Mouse (Mus musculus): ENCODE data around the gene Opa1.
A peak's percentile ranks its signal among the peaks of the same experiment; 100 is the strongest.

The Opa1 gene

DNA sequence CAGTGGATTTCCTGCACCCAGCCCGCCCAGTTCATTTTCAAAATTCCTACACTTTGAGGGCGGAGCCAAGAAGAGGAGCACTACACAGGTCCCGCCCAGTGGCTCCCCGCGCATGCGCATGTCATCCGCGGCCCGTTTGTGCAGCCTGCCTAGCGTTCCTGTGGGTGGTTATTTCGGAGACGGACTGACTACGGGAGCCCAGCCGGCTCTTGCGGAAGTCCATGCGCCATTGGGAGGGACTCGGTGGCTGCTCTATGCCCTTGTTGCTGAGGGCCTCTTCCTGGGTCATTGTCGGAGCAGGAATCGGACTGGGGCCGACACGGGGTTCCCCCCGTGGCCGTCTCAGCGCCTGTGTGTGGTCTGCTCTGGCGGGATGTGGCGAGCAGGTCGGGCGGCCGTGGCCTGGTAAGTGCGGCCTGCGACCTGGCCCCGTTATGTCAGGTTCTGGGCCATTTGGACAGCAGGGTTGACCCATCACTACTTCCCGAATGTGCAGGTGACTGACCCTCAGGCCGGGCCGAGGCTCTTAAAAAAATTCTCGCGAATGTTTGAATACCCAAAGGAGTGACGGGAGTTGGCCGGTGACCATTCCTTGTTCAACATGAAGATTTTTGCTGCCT lies at the start of gene Opa1:
Gene Opa1 (plus strand): TSS at position 168 of the 620 bp plus-strand sequence.
- DNase-seq: peak; percentile 99

DNA sequence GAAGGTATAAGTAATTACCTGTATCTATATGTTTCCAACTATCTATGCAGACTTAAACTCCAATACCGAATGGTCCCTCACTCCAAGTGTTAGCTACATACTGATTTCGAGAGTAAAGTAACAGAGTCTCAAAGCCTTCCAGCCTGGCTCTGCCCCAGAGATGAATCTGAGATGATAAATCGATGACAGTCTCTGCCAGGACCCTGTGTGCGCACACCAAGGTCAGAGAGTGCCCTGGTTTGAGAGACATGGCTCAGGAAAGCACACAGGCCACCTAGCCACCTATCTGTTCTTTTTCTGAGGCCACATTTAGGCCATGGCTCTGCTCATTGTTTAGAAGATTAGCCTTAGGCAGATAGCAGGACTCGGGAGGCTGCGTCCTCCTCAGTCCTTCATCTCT lies 45.5 kb upstream of the Opa1 start:
- no peak for DNase-seq

DNA sequence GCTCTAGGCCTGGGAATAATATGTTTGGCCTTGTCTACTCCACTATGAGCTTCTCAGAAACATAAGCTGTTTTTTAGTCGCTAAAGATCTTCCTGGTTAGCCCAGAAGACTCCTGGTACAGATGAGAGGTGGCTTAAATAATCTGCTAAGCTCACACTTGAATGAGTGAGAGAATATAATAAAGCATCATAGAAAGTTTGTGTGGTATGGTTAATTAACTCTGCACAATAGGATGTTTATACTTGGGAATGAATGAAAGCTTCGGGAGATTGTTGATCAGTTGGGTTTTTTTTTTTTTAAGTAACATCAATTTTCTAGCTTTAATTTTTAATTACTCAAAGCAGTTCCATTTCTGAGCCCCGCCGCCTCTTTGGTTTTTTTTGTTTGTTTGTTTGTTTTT lies 43.3 kb upstream of the Opa1 start:
- no peak for DNase-seq

DNA sequence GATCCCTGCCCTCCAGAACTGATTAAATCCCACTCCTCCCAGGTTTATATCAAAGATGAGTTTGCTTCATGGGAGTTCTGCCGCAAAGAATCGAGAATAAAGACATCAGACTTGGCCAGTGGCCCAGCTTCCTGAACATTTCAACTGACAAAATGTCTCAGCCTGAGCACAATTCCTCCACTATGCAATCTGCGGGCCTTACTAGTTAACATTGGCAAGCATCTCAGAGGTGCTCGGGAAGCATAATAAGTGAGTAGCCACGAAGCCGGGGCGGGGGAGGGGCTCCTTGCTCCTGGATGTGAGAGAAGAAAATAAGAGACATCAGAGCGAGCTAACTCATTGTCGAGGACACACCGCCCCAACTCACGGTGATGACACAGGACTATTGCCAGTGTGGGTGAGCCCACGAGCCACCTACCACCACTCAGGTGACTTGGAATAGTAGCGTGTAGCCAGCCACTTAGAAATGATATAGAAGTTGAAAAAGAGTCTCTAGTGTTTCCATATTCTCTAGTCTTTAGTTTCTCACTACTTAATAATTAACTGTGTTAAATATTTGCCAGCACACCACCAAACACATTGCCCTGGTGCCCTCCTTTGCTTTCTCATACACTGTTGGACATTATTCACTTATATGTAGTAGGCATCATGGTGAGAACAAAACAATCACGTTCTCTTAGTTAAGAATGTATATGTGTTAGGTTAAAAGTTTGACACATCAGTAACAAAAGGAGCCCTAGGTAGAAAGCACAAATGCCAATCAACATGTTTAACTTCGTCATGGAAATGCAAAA lies 42.5 kb upstream of the Opa1 start:
- DNase-seq: peak; percentile 8

DNA sequence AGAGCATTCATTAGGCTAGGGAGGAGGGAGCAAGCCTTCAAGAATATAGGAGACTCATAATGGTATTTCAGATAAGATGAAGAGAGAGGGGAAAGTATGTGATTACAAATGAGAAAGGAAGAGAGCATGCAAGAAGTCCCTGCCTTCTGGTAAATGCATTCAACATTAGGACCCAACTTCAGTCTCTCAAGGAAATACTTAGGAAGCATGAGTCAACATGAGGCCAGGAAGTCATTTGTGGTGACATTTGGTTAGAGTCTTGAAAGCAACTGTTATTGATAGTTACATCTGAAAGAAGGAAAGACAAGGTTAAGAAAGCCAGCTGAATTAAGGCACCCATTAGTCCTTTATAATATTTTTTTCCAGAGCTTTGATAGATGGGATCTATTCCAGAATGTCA lies 39.2 kb upstream of the Opa1 start:
- no peak for DNase-seq

DNA sequence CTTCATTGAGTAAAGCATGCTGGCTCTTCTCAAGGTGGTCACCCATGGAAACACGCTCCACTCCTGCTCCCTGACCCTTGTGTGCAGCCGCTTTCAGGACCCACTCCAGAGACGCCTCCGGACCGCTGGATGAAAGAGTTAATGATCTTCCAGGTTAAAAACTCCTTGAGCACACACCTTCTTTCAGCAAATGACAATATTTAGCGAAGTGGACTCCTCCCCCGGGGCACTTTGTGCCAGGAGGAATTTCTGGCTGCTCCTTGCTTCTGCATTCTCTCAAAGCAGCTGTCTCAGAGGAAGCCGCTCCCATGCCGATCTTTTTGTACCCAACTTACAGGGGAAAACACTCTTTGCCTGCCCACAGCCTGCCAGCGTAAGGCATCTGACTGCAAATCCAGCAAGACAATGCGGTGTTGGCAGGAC lies 37.9 kb upstream of the Opa1 start:
- no peak for DNase-seq

DNA sequence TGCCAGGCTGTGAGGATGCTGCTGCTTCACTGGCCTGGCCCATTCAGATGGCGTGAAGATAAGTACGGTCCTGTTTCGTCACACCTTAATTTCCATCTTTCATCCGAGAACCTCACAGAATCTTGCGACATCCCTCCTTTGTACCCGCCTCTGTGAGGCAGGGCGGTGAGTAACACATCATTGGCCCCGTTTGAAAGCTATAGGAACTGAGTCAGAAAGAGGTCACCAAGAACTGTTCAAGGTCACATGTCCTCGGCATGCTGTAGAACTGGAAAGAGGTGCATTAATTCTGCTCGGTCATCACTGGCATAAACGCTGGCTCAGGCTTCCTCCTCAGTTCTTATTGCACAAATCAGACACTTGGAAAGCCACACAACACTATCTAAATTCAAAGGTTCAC lies 34.3 kb upstream of the Opa1 start, which contains the start of gene Atp13a4:
Gene Atp13a4 (minus strand): TSS at position 36 of the 400 bp plus-strand sequence.
- no peak for DNase-seq

DNA sequence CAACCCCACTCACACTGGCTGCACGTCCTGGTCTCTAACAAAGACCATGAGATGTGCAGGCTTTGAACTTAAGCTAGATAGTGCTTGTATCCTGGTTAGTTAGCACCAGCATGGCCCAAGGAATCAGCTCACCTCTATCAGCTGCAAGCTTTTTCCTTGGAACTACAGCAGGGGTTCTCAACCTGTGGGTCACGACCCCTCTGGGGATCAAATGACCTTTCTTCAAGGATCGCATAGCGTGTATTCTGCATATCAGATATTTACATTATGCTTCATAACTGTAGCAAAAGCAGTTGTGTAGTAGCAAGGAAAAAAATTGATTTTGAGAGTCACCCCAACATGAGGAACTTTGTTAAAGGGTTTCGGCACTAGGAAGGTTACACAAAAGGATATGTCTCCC lies 19.5 kb upstream of the Opa1 start:
- DNase-seq: no peak

DNA sequence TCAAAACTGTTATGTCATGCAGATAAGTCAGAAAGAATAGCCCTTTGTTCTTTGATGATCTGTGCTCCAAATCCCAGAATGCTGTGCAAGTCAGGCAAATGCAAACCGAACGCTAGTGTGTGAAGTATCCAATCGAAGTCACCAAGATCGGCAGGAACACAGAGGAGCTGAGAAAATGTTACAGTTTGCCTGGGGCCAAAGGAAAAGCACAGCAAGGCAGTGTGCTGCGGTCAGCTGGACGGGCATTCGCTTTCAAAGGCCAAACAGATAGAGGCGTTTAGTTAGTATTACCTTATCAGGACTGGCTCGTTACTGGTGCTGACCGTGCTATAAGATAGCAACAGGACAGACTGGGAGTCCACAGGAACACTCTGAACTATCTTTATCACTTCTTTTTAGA lies 18.7 kb upstream of the Opa1 start:
- no peak for DNase-seq

DNA sequence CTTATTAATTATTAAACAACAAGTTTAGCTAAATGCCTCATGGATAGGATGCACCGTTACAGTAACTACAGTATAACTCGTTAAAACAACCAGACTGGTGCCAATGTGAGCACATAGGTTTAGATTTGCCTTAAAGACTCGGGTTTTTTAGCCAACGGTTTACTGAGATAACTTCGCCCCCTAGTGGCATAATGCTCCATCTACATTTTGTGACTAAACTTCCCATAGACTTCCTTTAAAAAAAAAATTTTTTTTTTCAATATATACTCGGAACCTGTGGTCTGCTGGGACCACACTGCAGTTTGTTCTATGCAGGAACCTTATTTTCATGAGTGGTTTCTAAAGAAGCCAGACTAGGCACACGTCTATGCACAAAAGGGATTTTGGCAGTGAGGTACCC lies 18.3 kb upstream of the Opa1 start:
- DNase-seq: peak; percentile 68

DNA sequence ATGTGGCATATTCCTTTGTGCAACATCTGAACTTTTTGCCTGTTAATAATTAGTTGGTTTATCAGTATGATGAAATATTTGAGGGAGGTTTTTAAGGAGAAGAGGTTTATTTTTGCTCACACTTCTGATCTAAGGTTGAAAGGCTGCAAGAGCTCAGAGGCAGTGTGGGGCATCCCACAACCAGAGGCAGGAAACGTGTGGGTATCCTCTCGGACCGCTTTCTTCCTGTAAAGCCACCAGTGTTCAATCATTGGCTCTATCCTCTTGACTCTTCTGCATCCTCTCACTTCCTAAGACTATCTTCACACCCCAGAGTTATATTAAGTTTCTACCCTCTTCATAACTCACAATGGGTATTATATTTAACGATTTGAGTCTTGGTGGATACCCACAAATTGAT lies 5.1 kb upstream of the Opa1 start:
- no peak for DNase-seq

DNA sequence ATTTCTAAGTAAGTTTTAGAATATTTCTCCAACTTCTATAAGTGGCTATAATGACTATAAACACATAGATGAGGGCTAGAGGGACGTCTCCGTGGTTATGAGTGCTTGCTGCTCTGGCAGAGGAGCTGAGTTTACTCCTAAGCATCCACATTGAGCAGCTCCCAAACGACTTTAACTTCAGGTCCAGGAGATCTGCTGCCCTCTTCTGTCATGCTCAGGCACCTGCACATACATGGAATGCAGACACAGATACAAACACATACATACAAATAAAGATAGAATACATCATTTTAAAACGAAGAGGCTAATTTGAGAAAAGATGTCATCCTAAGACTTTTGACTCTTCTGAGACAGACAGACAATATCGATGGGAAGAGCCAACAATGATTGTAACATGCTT lies 3.5 kb upstream of the Opa1 start:
- DNase-seq: no peak

DNA sequence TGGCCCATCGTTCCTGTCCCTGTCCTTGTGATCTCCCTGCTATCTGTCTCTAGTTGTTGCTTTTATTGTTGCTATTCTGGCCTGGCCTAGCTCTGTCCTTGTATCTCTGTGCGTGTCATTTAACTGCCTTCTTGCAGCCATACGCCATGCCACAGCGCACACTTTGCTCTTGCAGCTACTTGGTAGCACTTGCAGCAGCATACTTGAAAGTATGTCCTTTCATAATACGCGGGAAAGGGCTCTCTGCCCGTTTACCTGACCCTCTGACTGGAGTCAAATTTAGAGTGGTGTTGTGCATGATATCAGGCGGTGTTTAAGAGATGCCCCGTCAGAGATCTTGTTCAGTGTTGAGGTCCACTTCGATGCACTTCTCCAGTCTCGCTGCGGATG lies 648 bp downstream of the Opa1 start:
- DNase-seq: no peak

DNA sequence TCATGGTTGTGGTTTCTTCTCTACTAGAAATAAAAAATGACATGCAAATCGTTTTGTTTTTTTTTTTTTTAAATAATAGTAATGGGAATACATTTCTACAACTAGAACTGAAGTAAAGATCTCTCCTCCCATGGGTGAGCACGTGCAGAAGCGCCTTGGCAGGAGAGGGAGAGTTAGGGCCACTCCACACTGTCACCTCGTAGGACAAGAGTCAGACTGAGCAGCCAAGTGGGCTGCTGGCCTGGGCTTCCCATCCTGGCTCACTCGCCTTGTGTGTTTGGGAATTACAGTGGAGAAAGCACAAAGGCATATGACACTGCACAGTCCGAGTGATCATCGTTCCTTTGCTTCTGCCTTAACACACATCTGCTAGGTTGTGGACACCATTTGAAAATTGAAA lies 13.0 kb downstream of the Opa1 start:
- no peak for DNase-seq

DNA sequence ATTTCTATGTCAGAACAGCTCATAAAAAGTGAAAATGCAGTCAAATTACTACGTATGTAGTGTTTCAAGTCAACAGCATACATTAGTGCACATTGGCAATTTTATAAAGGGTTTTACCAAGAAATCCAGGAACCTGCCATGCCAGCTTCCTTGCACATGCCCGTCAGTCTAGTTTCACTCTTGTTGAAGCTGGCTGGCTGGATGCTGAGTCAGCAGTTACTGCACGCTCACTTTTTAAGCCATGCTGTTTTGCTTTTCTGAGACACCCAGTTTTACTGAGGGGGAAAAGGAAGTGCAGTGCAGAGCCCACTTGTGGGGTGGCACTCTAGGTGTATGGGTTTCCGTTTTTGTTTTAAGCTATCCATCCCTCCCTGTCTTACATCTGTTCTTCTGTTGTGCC lies 18.0 kb downstream of the Opa1 start:
- no peak for DNase-seq

DNA sequence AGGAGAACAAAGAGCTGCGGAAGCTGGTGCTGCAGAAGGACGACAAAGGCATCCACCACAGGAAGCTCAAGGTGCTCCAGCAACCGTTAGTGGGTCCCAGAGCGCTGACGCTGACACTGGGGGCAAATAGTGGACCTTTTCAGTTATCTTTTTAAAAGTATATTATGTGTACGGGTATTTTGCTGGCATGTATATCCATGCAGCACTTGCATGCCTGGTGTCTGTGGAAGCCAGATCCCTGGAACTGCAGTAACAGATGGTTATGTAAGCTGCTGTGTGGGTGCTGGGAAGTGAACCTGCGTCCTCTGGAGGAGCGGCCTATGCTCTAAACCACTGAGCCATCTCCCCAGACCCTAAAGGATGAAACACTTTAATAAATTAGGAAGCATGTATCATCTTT lies 26.4 kb downstream of the Opa1 start:
- no peak for DNase-seq

DNA sequence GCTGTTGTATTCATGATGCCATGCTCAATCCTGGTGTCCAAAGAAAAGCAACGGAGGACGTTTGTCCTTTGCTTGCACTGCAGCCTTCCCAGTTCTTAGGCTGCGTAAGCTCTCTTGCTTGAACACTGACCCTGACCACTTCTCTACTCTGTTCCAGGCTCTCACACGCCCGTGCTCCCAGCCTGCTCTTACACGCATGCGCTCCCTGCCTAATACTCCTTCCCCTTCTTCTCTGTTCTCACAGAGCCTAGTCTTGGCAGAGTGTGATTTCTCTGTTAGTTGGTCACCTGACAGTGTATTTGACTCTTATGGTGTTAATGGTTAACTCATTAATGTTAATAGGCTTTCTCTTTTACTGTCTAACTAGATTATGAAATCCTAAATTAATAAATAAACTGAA lies 28.0 kb downstream of the Opa1 start:
- DNase-seq: no peak

DNA sequence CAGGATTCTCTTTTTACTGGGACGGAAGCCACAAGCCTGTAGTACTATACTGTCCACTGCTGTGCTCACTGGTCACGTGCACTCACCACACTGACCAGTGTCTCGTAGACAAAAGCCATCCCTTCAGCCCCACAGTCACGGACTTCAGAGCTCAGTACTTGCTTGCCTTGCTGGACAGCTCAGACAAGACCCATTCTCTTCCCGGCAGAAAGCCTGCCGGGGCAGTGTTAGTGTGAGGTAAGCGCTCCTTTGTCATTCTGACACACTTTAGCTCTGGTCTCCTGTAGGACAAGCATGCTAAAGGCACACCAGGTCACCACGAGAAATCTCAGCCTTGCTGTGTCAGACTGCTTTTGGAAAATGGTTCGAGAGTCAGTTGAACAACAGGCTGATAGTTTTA lies 35.6 kb downstream of the Opa1 start:
- DNase-seq: no peak

DNA sequence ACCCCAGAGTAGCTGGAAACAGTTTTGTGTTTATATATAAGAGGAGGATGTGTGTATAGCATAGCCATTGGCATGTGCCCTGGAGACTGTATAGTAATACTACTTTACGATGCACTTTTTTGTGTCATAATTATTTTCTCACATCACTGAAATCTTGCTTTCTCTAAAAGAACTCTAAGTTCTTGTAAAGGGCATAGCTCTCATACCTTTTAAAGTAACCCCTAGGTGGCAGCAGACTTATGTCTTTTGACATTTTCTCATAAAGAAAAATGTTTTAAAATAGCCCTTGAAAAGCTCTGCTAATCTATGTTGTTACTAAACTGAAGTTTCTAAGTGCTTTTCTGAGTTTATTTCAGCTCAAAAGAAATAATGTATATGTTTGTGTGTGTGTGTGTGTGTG lies 49.9 kb downstream of the Opa1 start:
- DNase-seq: peak; percentile 42

DNA sequence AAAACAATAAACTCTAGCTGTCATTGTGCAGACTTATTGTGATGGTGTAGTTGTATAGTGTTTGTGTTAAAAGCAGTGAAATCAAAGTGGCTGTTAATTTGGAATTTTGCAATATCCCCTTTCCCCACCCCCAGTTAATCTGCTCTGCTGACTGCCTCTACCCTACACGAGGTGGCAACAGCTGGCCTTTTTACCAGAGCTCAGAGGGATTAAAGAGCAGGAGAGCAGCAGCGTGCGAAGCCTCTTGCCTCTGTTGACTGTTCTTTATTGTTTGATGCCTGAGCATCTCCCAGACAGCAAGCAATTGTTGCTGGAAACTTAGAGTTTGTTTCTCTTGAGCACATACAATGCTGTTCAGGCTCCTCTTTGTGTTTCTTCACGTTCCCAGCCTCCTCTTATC lies 56.6 kb downstream of the Opa1 start:
- no peak for DNase-seq

DNA sequence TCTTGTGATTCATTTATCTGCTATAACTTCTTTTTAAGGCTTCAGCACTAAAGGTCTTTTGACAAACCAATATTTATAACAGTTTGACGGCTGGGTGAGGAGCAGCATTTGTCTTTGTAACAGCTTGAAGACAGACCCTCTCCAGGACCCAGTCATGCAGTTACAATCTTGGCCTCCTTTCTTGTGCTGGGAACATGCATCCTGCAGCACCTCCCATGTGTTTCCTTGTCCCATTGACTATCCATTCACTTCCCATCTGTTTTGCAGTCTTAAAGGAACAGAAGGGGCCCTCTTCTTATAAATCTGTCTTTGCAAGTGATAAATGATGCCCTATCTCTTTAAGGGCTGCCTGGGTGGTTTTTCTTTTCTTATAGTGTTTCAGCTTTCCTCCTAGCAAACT lies 63.2 kb downstream of the Opa1 start:
- no peak for DNase-seq

DNA sequence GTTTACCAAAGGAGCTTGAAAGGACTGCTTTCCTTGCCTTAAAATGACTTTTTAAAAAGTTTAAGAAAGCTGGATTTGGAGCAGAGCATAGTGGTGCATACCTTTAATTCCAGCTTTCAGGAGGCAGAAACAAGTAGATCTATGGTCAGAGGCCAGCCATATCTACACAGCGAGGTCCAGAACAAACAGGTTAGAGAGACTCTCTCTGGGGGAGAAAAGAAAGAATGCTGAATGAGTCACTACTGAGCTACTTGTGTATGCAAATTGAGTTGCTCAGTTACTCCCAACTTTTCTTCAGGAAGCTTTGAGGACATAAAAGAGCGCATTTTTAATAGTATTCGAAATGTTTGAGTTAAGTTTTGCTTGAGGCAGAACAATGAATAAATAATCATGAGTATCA lies 65.7 kb downstream of the Opa1 start:
- no peak for DNase-seq

DNA sequence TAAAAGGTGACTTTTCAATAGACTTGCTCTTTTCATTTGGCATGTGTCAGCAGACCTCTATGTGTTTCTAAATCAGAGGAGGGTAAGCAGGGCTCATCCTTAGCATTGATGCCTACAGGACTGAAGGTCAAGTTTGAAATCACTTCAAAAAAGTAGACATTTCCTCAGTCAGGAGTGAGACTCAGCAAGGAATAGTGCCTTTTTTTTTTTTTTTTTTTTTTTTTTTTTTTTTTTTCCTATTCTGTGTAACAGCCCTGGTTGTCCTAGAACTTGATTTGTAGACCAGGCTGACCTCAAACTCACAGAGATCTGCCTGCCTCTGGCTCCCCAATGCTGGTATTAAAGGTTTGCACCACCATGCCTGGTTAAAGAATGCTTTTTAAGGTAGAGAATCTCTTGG lies 67.1 kb downstream of the Opa1 start:
- no peak for DNase-seq

DNA sequence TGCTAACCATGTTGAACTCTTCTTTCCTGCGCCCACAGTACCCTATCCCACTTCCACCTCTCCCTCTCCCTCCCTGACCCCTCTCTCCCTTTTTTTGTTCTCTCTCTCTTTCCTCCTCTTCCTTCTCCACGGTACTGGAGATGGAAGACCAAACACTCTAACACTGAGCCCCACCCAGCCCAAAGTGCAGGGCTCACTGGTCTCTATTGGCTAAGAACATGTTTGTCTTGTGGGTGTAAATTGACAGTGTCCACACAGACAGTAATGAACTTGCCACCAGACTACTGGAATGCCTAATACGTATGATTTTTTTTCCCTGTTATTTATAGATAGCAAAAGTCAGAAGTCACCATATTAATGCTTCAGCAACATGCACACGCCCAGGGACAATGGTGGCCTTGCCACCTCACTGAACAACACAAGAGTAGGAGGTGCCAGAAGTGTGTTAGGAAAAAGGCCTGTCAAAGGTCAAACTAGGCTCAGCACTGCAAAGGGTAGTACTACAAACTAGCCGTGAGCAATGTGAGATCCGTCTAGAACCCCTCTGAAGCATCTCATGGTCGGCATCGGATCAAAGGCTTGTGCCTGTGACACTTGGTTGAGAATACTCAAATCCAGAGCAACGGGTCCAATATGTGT lies 77.2 kb downstream of the Opa1 start:
- DNase-seq: no peak

Data from cerebellum, adult 9-10 months (tissue).